Mouse (Mus musculus) limb, embryonic 14.5 days (tissue): ENCODE data around the gene Arhgdia. TPM values are rescaled to one million over a fixed set of nuclear protein-coding genes. Genes with fewer than 3 reads are reported as not detected.

Source experiments
- ATAC-seq: fragments of 200-750 bp; cut with Nextera tagmentation; 2 replicates; pipeline ENCODE4 v1.8.0; 2017; ENCODE audit warnings: low read depth, moderate number of reproducible peaks, moderate TSS enrichment; ENCODE audit not compliant: low FRiP score
- DNase-seq: peaks from one replicate; pipeline ENCODE4 v3.0.0-alpha.2; 2015; ENCODE audit warnings: low spot score
- H3K27ac ChIP-seq: fragments of 300-500 bp; sonication (generic); replicated peaks from 2 replicates; pipeline ENCODE4 v1.5.1; 2014; ENCODE audit warnings: low read depth, mild to moderate bottlenecking, low read length, moderate library complexity, mixed read lengths
- H3K27me3 ChIP-seq: fragments of 300-500 bp; sonication (generic); 2 replicates; pipeline ENCODE4 v1.6.1; 2014; ENCODE audit warnings: low read length, mixed read lengths; ENCODE audit not compliant: control insufficient read depth, insufficient read depth
- H3K36me3 ChIP-seq: fragments of 300-500 bp; sonication (generic); 2 replicates; pipeline ENCODE4 v1.6.1; 2014; ENCODE audit warnings: mild to moderate bottlenecking, low read length, moderate library complexity, mixed read lengths; ENCODE audit not compliant: control insufficient read depth, insufficient read depth
- H3K4me1 ChIP-seq: fragments of 300-500 bp; sonication (generic); 2 replicates; pipeline ENCODE4 v1.6.1; 2014; ENCODE audit warnings: antibody characterized with exemption, low read length, mixed read lengths; ENCODE audit not compliant: control insufficient read depth, insufficient read depth
- H3K4me2 ChIP-seq: fragments of 300-500 bp; sonication (generic); replicated peaks from 2 replicates; pipeline ENCODE4 v1.6.1; 2014; ENCODE audit warnings: low read depth, mild to moderate bottlenecking, low read length, moderate library complexity; ENCODE audit not compliant: severe bottlenecking
- H3K4me3 ChIP-seq: fragments of 300-500 bp; sonication (generic); replicated peaks from 2 replicates; pipeline ENCODE4 v1.5.1; 2014; ENCODE audit warnings: low read length
- H3K9ac ChIP-seq: fragments of 300-500 bp; sonication (generic); 2 replicates; pipeline ENCODE4 v1.6.1; 2014; ENCODE audit warnings: mild to moderate bottlenecking, low read depth, low read length, moderate library complexity; ENCODE audit not compliant: severe bottlenecking
- H3K9me3 ChIP-seq: fragments of 300-500 bp; sonication (generic); 2 replicates; pipeline ENCODE4 v1.6.1; 2016; ENCODE audit warnings: low read length; ENCODE audit not compliant: control insufficient read depth
- POLR2A ChIP-seq: fragments of 200-500 bp; IDR thresholded peaks from 2 replicates; pipeline ENCODE4 v1.8.0; 2012; ENCODE audit warnings: inconsistent platforms, mild to moderate bottlenecking, moderate library complexity, borderline replicate concordance; ENCODE audit not compliant: insufficient read depth, insufficient read length; ENCODE audit errors: extremely low read depth
- WGBS: fragments of 180-500 bp; shearing (Covaris S2); extraction: QIAGEN DNeasy Blood & Tissue Kit; methylation state at CpG from one replicate; pipeline ENCODE4 v1.1.7; 2014; 5-methylcytosine and 5-hydroxymethylcytosine counted together
- polyA plus RNA-seq, 2 experiments: library from polyadenylated mRNA; depleted of rRNA in 1 of 2; stranded (reverse) in 1 of 2; unstranded in 1 of 2; fragments of >200 nt; fragmentation: Nextera tagmentation in 1 of 2; extraction: Ambion mirVana in 1 of 2; gene quantifications; 2 replicates each; pipeline versions ENCODE4 v1.2.1 to v1.2.3; 2012 to 2014

Gene Arhgdia
- polyA plus RNA-seq (2012; rRNA removed), result 610 and 750 TPM in 2 replicates
- 566 and 572 TPM in 2 replicates for polyA plus RNA-seq (2014; fragmentation: Nextera tagmentation; extraction: Ambion mirVana)

DNA sequence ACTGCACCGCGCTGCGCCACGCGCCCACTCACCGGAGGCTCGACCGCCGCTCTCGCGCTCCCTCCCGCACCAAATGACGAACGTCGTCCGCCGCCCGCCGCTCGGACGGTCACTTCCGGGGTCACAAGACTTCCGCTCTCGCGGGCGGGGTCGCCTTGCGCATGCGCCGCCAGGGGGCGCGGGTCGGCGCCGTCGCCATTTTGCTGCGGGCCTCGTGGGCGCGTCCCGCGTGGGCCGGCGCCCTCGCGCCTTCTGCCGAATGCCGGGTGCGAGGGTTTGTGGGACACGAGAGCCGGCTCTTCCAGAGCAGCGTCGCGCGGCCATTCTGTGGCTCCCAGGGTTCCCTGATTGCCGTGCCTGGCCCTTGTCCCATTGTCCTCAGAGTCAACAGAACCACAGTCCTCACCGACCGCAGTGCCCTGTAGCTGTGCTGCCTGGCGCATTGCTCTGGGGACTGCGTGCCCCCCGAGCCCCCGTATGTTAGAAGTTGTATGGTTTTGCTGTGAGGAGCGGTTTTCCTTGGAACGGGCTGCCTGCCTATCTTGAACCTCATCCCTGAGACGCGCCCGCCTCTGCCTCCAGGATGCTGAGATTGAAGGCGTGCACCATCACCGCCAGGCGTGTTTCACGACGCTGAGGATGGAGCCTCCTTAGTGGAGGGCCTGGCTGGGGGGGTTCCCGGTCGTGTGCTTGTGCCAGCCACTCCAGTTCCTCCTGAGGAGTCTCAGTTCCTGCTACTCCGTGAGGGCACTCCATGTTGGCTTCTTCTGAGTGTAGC is at the start of gene Arhgdia:
Gene Arhgdia (minus strand): TSS at position 135 of the 778 bp plus-strand sequence.
- peaks cover 54% of the 10 kb centered on the region for H3K36me3 ChIP-seq
- DNase-seq (peak; percentile 77), ATAC-seq (peak; percentile 73)
- H3K9ac ChIP-seq, result peak within 1 kb of the TSS; percentile 85
- H3K4me1 ChIP-seq, result peaks cover 21% of the 10 kb centered on the region
- peak within 1 kb of the TSS; percentile 96 for H3K4me2 ChIP-seq
- WGBS, result 9% methylated on average over 56 of the region's 75 CpGs
- H3K27ac ChIP-seq, result peak within 1 kb of the TSS; percentile 93
- H3K27me3 ChIP-seq, result no peaks in the 10 kb centered on the region
- TF ChIP-seq POLR2A, result peak; percentile 83; the same call in 1 of the 2 replicates
- no peaks in the 10 kb centered on the region for H3K9me3 ChIP-seq
- H3K4me3 ChIP-seq, result peak within 1 kb of the TSS; percentile 82

DNA sequence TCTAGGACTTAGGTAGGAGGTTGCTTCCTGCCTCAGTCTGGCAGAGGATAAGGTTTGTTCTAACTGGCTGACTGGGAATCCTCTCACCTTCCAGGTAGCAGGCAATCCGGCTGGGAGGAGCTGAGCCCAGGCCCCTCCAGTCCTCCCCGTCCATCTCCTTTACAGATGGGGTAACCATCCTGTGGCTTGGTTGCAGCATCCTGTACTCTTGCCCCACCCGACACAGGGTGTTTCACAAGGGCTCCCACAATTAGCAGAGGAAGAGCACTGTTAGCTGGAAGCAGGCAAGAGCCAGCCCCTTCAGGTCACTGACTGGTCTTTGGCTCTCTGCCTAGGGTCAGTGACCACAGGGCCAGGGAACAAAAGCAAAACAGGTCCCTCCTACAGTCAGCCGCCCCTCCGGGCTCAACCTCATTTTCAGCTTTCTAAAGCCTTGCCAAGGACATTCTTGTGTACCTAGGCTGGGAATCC is 49.0 kb upstream of the Arhgdia start:
- DNase-seq, result no peak
- no peak overlapping the region for H3K4me3 ChIP-seq

DNA sequence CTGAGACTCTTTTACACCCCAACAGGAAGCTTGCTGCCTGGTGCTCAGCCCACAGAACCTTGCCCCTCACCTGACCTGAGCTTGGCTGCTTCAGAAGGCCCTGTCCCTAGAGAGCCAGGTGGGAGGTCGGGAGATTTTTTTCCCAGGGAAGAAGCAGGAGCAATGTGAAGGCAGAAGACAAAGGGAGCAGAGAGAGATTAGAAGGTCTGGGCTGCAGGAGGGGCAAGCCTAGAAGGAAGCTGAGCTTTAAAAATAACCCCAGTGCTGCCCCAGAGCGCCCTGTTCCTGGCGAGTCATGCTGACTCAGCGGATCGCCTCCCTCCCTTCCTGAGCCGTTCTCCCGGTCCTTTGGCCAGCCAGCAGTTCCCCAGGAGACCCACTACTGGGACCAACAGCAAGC is 48.5 kb upstream of the Arhgdia start:
- Histone ChIP-seq H3K4me3 (no peak overlapping the region), H3K4me2 (no peak overlapping the region), H3K4me1 (peaks cover 19% of the 10 kb centered on the region), H3K36me3 (peaks cover 25% of the 10 kb centered on the region), H3K27me3 (no peaks in the 10 kb centered on the region), H3K9ac (no peak overlapping the region), H3K9me3 (no peaks in the 10 kb centered on the region), H3K27ac (no peak overlapping the region)
- 39% methylated on average over 7 of the region's 7 CpGs for WGBS
- no peak for ATAC-seq
- no peak for TF ChIP-seq POLR2A
- DNase-seq, result no peak

More for the DNA sequence above, 49.0 kb upstream of the Arhgdia start:
- WGBS, result 61% methylated on average over 5 of the region's 5 CpGs
- H3K9ac ChIP-seq, result peak overlapping the region; percentile 3; the same call in 1 of the 2 replicates
- H3K27ac ChIP-seq, result no peak overlapping the region
- ATAC-seq, result no peak
- H3K4me2 ChIP-seq, result no peak overlapping the region
- H3K36me3 ChIP-seq, result peaks cover 25% of the 10 kb centered on the region
- H3K4me1 ChIP-seq, result peaks cover 15% of the 10 kb centered on the region
- TF ChIP-seq POLR2A, result no peak
- H3K9me3 ChIP-seq, result no peaks in the 10 kb centered on the region
- no peaks in the 10 kb centered on the region for H3K27me3 ChIP-seq

DNA sequence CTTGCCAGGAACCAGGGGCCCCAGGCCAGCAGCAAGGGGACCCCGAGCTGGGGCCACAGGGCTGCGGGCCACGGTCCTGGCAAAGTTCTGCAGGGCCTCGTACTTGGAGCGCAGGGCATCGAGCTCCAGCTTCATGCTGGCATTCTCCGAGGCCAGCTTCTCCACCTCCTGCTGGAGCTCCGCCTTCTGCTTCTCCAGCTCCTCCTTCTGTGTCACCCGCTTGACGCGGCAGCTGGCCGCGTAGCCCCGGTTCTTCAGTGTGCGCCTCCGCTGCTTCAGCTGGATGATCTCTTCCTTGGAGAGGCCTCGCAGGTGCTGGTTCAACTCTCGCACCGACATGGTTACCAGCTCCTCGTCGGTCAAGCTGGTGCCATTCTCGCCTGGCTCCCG is 47.9 kb upstream of the Arhgdia start:
- WGBS, result 81% methylated on average over 23 of the region's 23 CpGs
- DNase-seq (no peak), ATAC-seq (no peak)
- Histone ChIP-seq H3K9me3 (no peaks in the 10 kb centered on the region), H3K4me2 (no peak overlapping the region), H3K36me3 (peaks cover 25% of the 10 kb centered on the region), H3K9ac (no peak overlapping the region), H3K4me3 (no peak overlapping the region), H3K4me1 (peaks cover 19% of the 10 kb centered on the region), H3K27me3 (no peaks in the 10 kb centered on the region), H3K27ac (no peak overlapping the region)
- no peak for TF ChIP-seq POLR2A

DNA sequence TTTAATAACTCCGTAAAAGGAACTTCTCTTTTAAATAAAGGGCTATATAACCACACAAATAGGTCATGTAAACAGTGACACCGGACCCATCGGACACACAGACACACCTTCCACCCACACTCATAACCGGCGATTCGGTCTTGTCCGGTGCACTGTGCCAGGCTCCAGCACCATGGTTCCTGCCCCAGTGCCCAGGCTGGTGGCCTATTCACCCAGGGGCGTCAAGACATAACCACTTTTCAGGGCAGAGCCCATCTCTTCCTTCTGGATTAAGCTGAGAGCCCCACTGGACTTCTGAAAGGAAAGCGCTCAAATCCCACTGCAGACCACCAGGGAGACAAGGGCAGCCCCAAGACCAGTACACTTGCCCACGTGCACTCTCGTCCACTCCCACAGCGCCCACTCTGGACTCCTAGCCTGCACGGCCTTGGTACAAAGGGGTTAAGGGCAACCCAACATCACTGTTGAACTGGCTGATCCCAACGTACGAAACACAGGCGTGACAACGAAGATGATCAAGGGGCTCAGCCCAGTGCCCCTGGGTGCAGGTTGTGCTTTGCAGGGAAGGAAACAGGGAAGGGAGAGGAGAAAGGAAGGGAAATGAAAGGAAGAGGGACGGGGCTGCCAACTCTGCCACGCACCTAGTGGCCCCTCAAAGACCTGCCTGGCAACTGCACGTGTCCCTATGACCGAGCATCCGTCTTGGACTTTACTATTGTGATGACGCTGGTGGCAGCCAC is 47.3 kb upstream of the Arhgdia start:
- no peak overlapping the region for H3K9ac ChIP-seq
- H3K36me3 ChIP-seq, result peaks cover 25% of the 10 kb centered on the region
- no peaks in the 10 kb centered on the region for H3K9me3 ChIP-seq
- H3K4me1 ChIP-seq, result peaks cover 15% of the 10 kb centered on the region
- no peaks in the 10 kb centered on the region for H3K27me3 ChIP-seq
- ATAC-seq (no peak), DNase-seq (no peak)
- H3K27ac ChIP-seq, result no peak overlapping the region
- no peak overlapping the region for H3K4me2 ChIP-seq
- 94% methylated on average over 22 of the region's 23 CpGs for WGBS
- TF ChIP-seq POLR2A, result no peak
- no peak overlapping the region for H3K4me3 ChIP-seq
